Mouse (Mus musculus): ENCODE results near the gene Scnn1a. TPM values are rescaled to one million over a fixed set of nuclear protein-coding genes. Genes with fewer than 3 reads are reported as not detected.

The Scnn1a gene
- polyA plus RNA-seq, 1 experiment from 2014 or later, result 1.5 TPM

- Histone ChIP-seq H3K4me2 (no peak overlapping the region), H3K36me3 (no peaks in the 10 kb centered on the region), H3K9me3 (no peaks in the 10 kb centered on the region), H3K27me3 (peaks cover 31% of the 10 kb centered on the region), H3K4me1 (peaks cover 9% of the 10 kb centered on the region), H3K9ac (no peak overlapping the region), H3K4me3 (no peak overlapping the region), H3K27ac (no peak overlapping the region)
- ATAC-seq (ENCODE audit: insufficient number of reproducible peaks, insufficient read depth, low FRiP score, low TSS enrichment, low read depth), result no peak
- 66% methylated on average over 11 of the region's 11 CpGs for WGBS
Measured at GRCm38 (mm10) chr6:125385066-125385974, 64.9 kb downstream of the Scnn1a start.

- no peak overlapping the region for H3K9ac ChIP-seq
- H3K27ac ChIP-seq, result no peak overlapping the region
- H3K9me3 ChIP-seq, result no peaks in the 10 kb centered on the region
- H3K36me3 ChIP-seq, result no peaks in the 10 kb centered on the region
- H3K27me3 ChIP-seq, result peaks cover 23% of the 10 kb centered on the region
- no peak overlapping the region for H3K4me2 ChIP-seq
- ATAC-seq (ENCODE audit: insufficient number of reproducible peaks, insufficient read depth, low FRiP score, low TSS enrichment, low read depth), result no peak
- no peak overlapping the region for H3K4me3 ChIP-seq
- peaks cover 3% of the 10 kb centered on the region; the same call in 1 of the 2 replicates for H3K4me1 ChIP-seq
- WGBS, result 73% methylated on average over 6 of the region's 6 CpGs
Measured at GRCm38 (mm10) chr6:125386080-125386479, 65.6 kb downstream of the Scnn1a start.

DNA sequence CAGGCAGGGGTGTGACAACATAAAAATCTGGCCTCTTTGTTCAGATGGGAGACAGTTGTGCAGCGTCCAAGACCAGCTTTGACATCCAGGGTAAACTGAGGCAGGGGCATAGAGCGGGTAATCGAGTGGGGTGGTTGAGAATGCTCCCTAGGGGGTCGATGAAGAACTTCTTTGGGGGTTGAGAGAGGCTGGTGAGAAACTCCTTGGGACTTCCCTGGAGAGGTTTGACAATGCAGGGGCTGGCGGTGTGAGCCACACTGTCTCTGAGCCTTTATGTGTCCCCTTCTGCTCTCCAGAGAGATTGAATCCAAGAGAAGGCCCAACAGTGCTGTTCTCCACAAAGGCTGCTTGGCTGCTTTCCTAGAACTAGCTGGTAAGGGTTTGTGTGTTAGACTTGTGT lies 69.4 kb downstream of the Scnn1a start:
- ATAC-seq (ENCODE audit: insufficient number of reproducible peaks, insufficient read depth, low FRiP score, low TSS enrichment, low read depth), result 0 out of 2 replicates have a peak, but pooled peaks have one; percentile 26
- Histone ChIP-seq H3K9me3 (no peaks in the 10 kb centered on the region), H3K4me2 (no peak overlapping the region), H3K9ac (no peak overlapping the region), H3K4me1 (peaks cover 1% of the 10 kb centered on the region; the same call in 1 of the 2 replicates), H3K27me3 (no peaks in the 10 kb centered on the region), H3K4me3 (no peak overlapping the region), H3K27ac (no peak overlapping the region), H3K36me3 (no peaks in the 10 kb centered on the region)
- WGBS, result 86% methylated on average over 5 of the region's 5 CpGs

Other genes with a start within 250 kb of the Scnn1a start
- gene Chd4, start 224.7 kb upstream of the Scnn1a start, polyA plus RNA-seq (2015; fragmentation: Nextera tagmentation; extraction: Ambion mirVana), result 83.3 and 91.2 TPM in 2 replicates
- gene Nop2, start 188.8 kb upstream of the Scnn1a start, polyA plus RNA-seq (2015; fragmentation: Nextera tagmentation; extraction: Ambion mirVana), result 62.5 and 69.3 TPM in 2 replicates
- gene Iffo1, start 175.4 kb upstream of the Scnn1a start, polyA plus RNA-seq (2015; fragmentation: Nextera tagmentation; extraction: Ambion mirVana), result 15.5 and 17.6 TPM in 2 replicates
- 1,482 and 1,867 TPM in 2 replicates for gene Gapdh, start 154.2 kb upstream of the Scnn1a start, polyA plus RNA-seq (2015; fragmentation: Nextera tagmentation; extraction: Ambion mirVana)
- gene Ncapd2, start 129.0 kb upstream of the Scnn1a start, polyA plus RNA-seq (2015; fragmentation: Nextera tagmentation; extraction: Ambion mirVana), result 150 and 163 TPM in 2 replicates
- gene Mrpl51, start 128.9 kb upstream of the Scnn1a start, polyA plus RNA-seq (2015; fragmentation: Nextera tagmentation; extraction: Ambion mirVana), result 216 and 218 TPM in 2 replicates
- gene Vamp1, start 105.1 kb upstream of the Scnn1a start, polyA plus RNA-seq (2015; fragmentation: Nextera tagmentation; extraction: Ambion mirVana), result 4.3 and 4.4 TPM in 2 replicates
- 2.8 and 3.5 TPM in 2 replicates for gene Tapbpl, start 88.8 kb upstream of the Scnn1a start, polyA plus RNA-seq (2015; fragmentation: Nextera tagmentation; extraction: Ambion mirVana)
- gene Cd27, start 83.6 kb upstream of the Scnn1a start, polyA plus RNA-seq (2015; fragmentation: Nextera tagmentation; extraction: Ambion mirVana), result 1.7 and 2.8 TPM in 2 replicates
- gene Tuba3a, start 34.6 kb upstream of the Scnn1a start, polyA plus RNA-seq (2015; fragmentation: Nextera tagmentation; extraction: Ambion mirVana), result 0.17 and 0.22 TPM in 2 replicates
- 33.1 TPM in 2 replicates for gene Ltbr, start 6.8 kb upstream of the Scnn1a start, polyA plus RNA-seq (2015; fragmentation: Nextera tagmentation; extraction: Ambion mirVana)
- gene Tnfrsf1a, start 28.7 kb downstream of the Scnn1a start, polyA plus RNA-seq (2015; fragmentation: Nextera tagmentation; extraction: Ambion mirVana), result 62.3 and 67.9 TPM in 2 replicates
- 1.1 and 1.3 TPM in 2 replicates for gene Plekhg6, start 60.1 kb downstream of the Scnn1a start, polyA plus RNA-seq (2015; fragmentation: Nextera tagmentation; extraction: Ambion mirVana)
- 160 and 189 TPM in 2 replicates for gene Cd9, start 174.1 kb downstream of the Scnn1a start, polyA plus RNA-seq (2015; fragmentation: Nextera tagmentation; extraction: Ambion mirVana)
- 5.0 and 5.4 TPM in 2 replicates for gene Vwf, start 226.1 kb downstream of the Scnn1a start, polyA plus RNA-seq (2015; fragmentation: Nextera tagmentation; extraction: Ambion mirVana)